9 mouse cellular contexts compared by ENCODE assay signal in genomic region chr4:43906443-43906842, GRCm38 (mm10). TPM values are rescaled to one million over a fixed set of nuclear protein-coding genes. Genes with fewer than 3 reads are reported as not detected.
A peak's percentile ranks its signal among the peaks of the same experiment; 100 is the strongest.
DNase-seq lines count a peak whose midpoint lies in the region; ATAC-seq and TF ChIP-seq lines count a peak whose summit lies in the region.
"Had no signal": no experiment of that assay in that cellular context is flagged by ENCODE, and none has a peak within 500 bp of the region (broad histone marks: within the 10 kb centered on the region; RNA-seq: fewer than 3 reads in every experiment).

No protein-coding gene starts in this region.

- H3K27me3 ChIP-seq in forebrain, embryonic 14.5 days (replicated peaks; ENCODE audit: control insufficient read depth, insufficient read depth, low read length), result no peaks in the 10 kb centered on the region
- H3K27me3 ChIP-seq in forebrain, embryonic 16.5 days (replicated peaks; ENCODE audit: control insufficient read depth, insufficient read depth, low read length), result no peaks in the 10 kb centered on the region
- H3K27me3 ChIP-seq in liver, postnatal 0 days (ENCODE audit: insufficient read depth, low read length), result no peaks in the 10 kb centered on the region

- H3K36me3 ChIP-seq in forebrain, embryonic 14.5 days (ENCODE audit: control insufficient read depth, insufficient read depth, low read length), result peaks cover 11% of the 10 kb centered on the region
- no peaks in the 10 kb centered on the region; the same call in 1 of the 2 replicates for H3K36me3 ChIP-seq in forebrain, embryonic 16.5 days (ENCODE audit: control insufficient read depth, insufficient read depth)
- no peaks in the 10 kb centered on the region for H3K36me3 ChIP-seq in liver, postnatal 0 days (replicated peaks; ENCODE audit: insufficient read depth, low read length)

- peak; percentile 78 for DNase-seq in forebrain, embryonic 14.5 days (ENCODE audit: low spot score)
- peak; percentile 22 for DNase-seq in urinary bladder, postnatal 25 days (ENCODE audit: low spot score)
- DNase-seq in urinary bladder, postnatal 10 days (ENCODE audit: low spot score), result no peak
- peak; percentile 65 for DNase-seq in embryo, embryonic 11 days
- peak; percentile 71 for DNase-seq in kidney, adult 9 months
- DNase-seq in liver, postnatal 0 days, result peak; percentile 42
- peak; percentile 47 for DNase-seq in right cerebral cortex, postnatal 4 days

- no peak for ATAC-seq in forebrain, embryonic 14.5 days
- ATAC-seq in forebrain, embryonic 16.5 days, result no peak
- no peak for ATAC-seq in liver, postnatal 0 days

- no peaks in the 10 kb centered on the region for H3K4me1 ChIP-seq in forebrain, embryonic 14.5 days (ENCODE audit: control insufficient read depth, insufficient read depth, low read length)
- no peaks in the 10 kb centered on the region for H3K4me1 ChIP-seq in forebrain, embryonic 16.5 days (replicated peaks; ENCODE audit: control insufficient read depth, insufficient read depth, low read length)
- H3K4me1 ChIP-seq in liver, postnatal 0 days (ENCODE audit: insufficient read depth), result no peaks in the 10 kb centered on the region

- no peak overlapping the region for H3K4me2 ChIP-seq in forebrain, embryonic 14.5 days (ENCODE audit: low read length)
- no peak overlapping the region for H3K4me2 ChIP-seq in forebrain, embryonic 16.5 days (ENCODE audit: low read length)
- H3K4me2 ChIP-seq in liver, postnatal 0 days (ENCODE audit: low read depth, low read length), result no peak overlapping the region

- TF ChIP-seq EP300 in liver, postnatal 0 days (IDR thresholded peaks at IDR 0.05; ENCODE audit: low read depth), result no peak

- WGBS in forebrain, embryonic 14.5 days, result 33% methylated on average over 6 of the region's 6 CpGs
- WGBS in forebrain, embryonic 16.5 days, result 34% methylated on average over 6 of the region's 6 CpGs
- whole genome bisulfite sequencing in liver, postnatal 0 days (ENCODE audit: insufficient replicate concordance), result 25% methylated on average over 6 of the region's 6 CpGs

- peak; percentile 66 for TF ChIP-seq CTCF in liver, postnatal 0 days (IDR thresholded peaks at IDR 0.05; ENCODE audit: low read depth)

- no peak overlapping the region for H3K27ac ChIP-seq in forebrain, embryonic 14.5 days (ENCODE audit: low read depth, low read length)
- no peak overlapping the region for H3K27ac ChIP-seq in forebrain, embryonic 16.5 days (ENCODE audit: low read length)
- H3K27ac ChIP-seq in liver, postnatal 0 days (ENCODE audit: low read depth), result no peak overlapping the region

- no peak overlapping the region for H3K4me3 ChIP-seq in forebrain, embryonic 14.5 days (ENCODE audit: low read depth, low read length)
- no peak overlapping the region for H3K4me3 ChIP-seq in forebrain, embryonic 16.5 days (replicated peaks; ENCODE audit: low read length)
- no peak overlapping the region for H3K4me3 ChIP-seq in liver, postnatal 0 days (ENCODE audit: low read depth, low read length)

- H3K9me3 ChIP-seq in forebrain, embryonic 14.5 days (replicated peaks; ENCODE audit: control insufficient read depth, low read length), result no peaks in the 10 kb centered on the region
- no peaks in the 10 kb centered on the region for H3K9me3 ChIP-seq in forebrain, embryonic 16.5 days (ENCODE audit: control insufficient read depth, low read length)
- no peaks in the 10 kb centered on the region for H3K9me3 ChIP-seq in liver, postnatal 0 days (ENCODE audit: low read length)

- H3K9ac ChIP-seq in forebrain, embryonic 14.5 days (ENCODE audit: low read length), result no peak overlapping the region
- H3K9ac ChIP-seq in forebrain, embryonic 16.5 days (replicated peaks; ENCODE audit: low read depth, low read length), result no peak overlapping the region
- no peak overlapping the region for H3K9ac ChIP-seq in liver, postnatal 0 days (replicated peaks)

RNA-seq across cellular contexts. Expression of gene Reck, which starts 31.1 kb away (rescaled TPM):
- polyA plus RNA-seq in forebrain, embryonic 14.5 days (2014; fragmentation: Nextera tagmentation; extraction: Ambion mirVana), result 4.7 and 5.8 TPM in 2 replicates
- polyA plus RNA-seq in forebrain, embryonic 16.5 days (2015; fragmentation: Nextera tagmentation; extraction: Ambion mirVana), result 4.8 and 5.1 TPM in 2 replicates
- 1.8 and 2.3 TPM in 2 replicates for polyA plus RNA-seq in liver, postnatal 0 days (2015; fragmentation: Nextera tagmentation; extraction: Ambion mirVana)

RNA-seq across cellular contexts. Expression of gene Glipr2, which starts 50.8 kb away (rescaled TPM):
- 37.0 and 41.8 TPM in 2 replicates for polyA plus RNA-seq in forebrain, embryonic 14.5 days (2014; fragmentation: Nextera tagmentation; extraction: Ambion mirVana)
- polyA plus RNA-seq in forebrain, embryonic 16.5 days (2015; fragmentation: Nextera tagmentation; extraction: Ambion mirVana), result 27.2 and 28.8 TPM in 2 replicates
- polyA plus RNA-seq in liver, postnatal 0 days (2015; fragmentation: Nextera tagmentation; extraction: Ambion mirVana), result 19.4 and 20.4 TPM in 2 replicates

RNA-seq across cellular contexts. Expression of gene Olfr155, which starts 55.1 kb away (rescaled TPM):
- polyA plus RNA-seq in forebrain, embryonic 14.5 days (2014; fragmentation: Nextera tagmentation; extraction: Ambion mirVana), result not detected in 2 replicates
- not detected in 2 replicates for polyA plus RNA-seq in forebrain, embryonic 16.5 days (2015; fragmentation: Nextera tagmentation; extraction: Ambion mirVana)
- polyA plus RNA-seq in liver, postnatal 0 days (2015; fragmentation: Nextera tagmentation; extraction: Ambion mirVana), result not detected in 2 replicates
- polyA plus RNA-seq: stomach, embryonic 16.5 days had no signal
